Mouse (Mus musculus): ENCODE measurements around the gene Man2b1.
"Not testable (repeated sequence)": the region's sequence is repeated elsewhere in the genome, so short reads cannot be mapped to it uniquely, and the experiment has no call there.

Man2b1 gene

DNA sequence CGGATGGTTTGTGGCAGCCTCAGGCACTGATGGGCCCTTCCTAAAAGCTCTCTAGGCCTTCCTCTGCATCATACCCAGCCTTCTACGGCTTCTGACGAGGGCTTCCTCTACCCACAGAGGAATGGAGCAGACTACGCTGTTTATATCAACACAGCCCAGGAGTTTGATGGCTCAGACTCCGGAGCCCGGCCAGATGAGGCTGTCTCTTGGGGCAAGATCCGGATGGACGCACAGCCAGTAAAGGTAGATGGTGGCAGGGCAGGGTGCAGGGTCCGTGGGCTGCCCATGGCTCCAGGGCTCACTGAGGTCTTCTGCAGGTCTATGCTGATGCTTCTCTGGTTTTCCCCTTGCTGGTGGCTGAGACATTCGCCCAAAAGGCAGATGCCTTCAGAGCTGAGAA lies 8.5 kb upstream of the Man2b1 start:
- DNase-seq: no peak

DNA sequence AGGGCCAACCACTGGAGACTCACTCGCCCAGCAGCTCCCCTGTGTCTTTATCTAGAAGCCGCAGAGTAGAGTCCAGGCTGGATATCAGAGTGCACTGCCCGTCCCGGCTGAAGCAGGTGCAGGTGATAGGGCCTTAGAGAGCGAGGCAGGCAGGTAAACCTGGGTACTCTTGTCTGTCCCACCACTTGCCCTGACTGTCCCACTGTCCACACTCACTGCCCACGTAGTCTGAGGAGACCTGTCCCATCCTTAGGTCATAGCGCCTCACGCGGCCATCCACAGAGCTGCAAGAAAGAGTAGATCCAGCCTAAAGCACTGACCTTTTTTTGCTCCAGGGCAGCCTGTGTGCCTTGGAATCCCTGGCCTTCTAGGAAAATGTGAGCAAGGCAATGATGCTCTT lies 7.1 kb upstream of the Man2b1 start:
- no peak for DNase-seq

DNA sequence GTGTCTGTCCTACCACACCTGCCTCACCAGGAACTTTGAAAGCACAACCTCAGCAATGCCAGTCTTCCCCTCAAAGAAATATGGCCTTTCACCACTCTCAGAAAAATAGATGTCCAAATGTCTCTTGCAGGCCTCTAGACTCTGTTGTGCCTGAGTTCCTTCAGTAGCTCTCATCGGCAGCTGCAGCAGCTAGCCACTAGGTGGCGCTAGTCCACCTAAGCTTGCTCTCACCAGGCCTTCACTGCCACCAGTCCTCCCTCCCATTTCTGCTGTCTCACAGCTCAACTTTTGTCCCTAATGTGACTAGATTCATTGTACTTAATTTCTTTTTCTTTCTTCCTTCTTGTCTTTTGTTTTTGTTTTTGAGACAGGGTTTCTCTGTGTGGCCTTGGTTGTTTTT lies 6.1 kb upstream of the Man2b1 start:
- DNase-seq: peak; percentile 64 to 71

DNA sequence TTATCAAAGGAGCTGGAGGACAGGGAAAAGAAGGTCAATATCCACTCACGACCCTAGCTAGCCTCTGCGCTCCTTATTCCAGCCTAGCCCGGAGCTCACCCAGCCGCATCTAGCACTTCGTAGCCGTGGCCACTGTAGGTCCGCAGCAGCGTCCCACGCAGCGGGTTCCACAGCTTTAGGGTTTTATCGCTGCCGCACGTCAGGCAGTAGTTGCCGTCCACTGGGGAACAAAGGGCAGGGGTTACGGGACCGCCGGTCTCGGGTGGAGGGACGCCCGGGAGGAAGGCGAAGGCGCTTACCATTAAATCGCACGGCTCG lies 2.9 kb upstream of the Man2b1 start:
- peak in 1 of 2 experiments; percentile 49 for DNase-seq

DNA sequence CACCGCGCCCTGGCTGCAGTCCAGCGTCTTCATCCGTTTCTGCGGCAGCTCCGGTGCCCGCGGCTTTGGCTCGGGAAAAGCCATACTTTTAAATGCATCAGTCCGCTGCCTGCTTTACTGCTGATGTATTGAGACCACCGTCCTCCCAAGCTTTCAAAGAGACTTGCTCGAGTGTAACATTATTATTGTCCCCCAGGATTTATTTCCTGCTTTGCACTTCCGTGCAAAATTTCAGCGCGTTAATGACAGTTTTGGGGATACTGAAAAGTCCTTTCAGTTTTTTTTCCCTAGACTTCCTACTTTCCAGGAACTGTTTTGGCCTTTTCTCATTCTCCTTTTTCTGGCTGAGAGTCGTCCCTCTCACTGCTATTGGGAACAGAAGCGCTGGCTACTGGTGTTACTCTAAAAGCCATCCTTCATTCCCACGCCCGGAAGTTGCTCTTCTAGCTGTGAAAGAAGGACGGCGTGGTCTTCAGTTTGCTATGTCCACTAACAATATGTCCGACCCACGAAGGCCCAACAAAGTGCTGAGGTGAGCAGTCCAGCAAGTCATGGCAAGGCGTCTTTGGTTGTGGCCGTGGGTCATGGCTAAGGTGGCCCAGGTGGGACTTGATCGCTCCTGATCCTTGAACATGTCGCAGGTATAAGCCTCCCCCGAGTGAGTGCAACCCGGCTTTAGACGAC lies 2.4 kb upstream of the Man2b1 start, which contains the start of gene Wdr83os:
Gene Wdr83os, plus strand, starts transcription at position 209 of the 684 bp plus-strand sequence.
- DNase-seq: peak in 1 of 2 experiments; percentile 72

DNA sequence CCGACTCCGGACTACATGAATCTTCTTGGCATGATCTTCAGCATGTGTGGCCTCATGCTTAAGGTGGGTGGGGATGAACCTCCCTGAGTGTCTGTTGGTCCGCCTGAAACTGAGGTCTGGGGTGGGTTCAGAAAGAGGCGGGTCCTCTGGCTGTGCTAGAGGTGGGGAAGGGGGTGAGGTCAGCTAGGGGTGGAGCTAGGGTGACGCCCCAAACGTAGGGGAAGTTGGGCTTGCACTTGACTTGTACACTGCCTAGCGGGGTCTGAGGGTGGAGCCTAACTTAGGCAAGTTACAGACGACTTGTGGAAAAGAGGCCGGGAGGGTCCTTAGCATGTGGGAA lies 1.9 kb upstream of the Man2b1 start, which contains the start of gene Wdr83:
Gene Wdr83, minus strand, starts transcription at position 91 of the 340 bp plus-strand sequence.
- peak in 1 of 2 experiments; percentile 85 for DNase-seq

DNA sequence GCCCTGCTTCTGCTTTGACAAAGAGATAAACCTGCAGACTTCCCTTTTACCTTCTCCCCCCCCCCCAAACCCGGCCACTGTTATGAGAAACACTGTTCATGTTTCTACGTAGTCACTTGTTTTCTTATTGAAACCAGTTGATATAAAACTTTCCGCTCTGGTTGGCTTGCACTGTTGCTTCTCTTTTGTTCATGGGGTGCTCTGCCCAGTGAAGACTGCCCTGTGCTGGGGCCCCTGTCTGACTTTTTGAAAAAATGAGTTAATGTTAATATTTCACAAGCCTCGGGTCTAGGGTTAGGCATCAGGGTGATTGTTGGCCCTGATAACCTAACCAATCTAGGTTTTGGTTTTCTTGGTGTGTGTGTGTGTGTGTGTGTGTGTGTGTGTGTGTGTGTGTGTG lies 901 bp upstream of the Man2b1 start:
- not testable (repeated sequence) for DNase-seq

DNA sequence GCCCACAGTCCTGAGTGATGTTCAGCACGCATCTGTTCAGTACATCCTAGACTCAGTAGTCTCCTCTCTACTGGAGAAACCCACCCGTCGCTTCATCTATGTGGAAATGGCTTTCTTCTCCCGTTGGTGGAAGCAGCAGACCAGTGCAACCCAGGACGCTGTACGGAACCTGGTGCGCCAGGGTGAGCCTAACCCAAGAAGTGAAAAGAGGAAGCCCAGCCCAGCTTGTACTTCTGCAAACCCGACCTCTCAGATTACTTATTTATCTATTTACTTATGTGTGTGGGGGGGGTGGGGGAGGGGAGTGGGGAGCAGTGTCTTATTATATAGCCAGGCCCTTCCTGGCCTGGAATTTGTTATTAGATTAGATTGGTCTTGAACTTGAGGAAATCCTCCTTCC lies 1.6 kb downstream of the Man2b1 start:
- no peak for DNase-seq

DNA sequence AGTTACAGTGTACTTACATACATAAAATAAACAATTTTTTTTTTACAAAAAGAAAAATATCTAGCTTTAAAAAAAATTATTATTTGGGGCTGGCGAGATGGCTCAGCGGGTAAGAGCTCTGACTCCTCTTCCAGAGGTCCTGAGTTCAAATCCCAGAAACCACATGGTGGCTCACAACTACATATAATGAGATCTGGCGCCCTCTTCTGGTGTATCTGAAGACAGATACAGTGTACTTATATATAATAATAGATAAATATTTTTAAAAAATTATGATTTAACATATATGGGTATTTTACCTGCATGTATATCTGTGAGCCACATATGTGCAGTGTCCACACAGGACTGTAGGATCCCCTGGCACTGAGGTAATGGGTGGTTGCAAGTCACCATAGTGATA lies 3.2 kb downstream of the Man2b1 start:
- DNase-seq: no peak

DNA sequence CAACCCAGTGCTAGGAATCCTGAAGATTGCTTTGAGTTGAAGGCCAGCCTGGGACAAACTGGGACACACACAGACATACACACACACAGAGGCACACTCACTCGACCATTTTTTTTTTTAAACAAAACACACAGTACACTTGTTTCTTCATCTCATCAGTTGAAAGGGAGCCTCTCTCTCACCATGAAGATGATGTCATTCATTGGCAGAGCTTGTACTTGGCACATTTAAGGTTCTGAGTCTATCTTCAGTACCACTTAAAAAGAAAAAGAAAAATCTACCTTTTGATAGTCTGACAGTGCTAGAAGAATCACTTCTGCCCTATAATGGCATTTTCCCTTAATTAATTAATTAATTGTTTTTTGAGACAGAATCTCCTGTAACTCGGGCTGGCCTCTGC lies 5.7 kb downstream of the Man2b1 start:
- DNase-seq: no peak

DNA sequence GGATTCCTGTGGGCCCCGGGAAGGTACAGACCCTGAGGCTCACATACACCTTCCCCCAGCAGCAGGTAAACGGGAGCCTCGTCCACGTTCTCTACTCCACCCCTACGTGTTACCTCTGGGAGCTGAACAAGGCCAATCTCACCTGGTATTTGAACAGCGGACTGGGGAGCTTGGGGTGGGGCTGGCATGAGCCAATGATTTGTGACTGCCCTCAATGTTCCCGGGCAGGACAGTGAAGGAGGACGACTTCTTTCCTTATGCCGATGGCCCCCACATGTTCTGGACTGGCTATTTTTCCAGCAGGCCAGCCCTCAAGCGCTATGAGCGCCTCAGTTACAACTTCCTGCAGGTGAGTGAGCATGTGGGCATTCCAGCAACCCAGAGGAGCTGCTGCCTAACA lies 7.8 kb downstream of the Man2b1 start:
- no peak for DNase-seq

DNA sequence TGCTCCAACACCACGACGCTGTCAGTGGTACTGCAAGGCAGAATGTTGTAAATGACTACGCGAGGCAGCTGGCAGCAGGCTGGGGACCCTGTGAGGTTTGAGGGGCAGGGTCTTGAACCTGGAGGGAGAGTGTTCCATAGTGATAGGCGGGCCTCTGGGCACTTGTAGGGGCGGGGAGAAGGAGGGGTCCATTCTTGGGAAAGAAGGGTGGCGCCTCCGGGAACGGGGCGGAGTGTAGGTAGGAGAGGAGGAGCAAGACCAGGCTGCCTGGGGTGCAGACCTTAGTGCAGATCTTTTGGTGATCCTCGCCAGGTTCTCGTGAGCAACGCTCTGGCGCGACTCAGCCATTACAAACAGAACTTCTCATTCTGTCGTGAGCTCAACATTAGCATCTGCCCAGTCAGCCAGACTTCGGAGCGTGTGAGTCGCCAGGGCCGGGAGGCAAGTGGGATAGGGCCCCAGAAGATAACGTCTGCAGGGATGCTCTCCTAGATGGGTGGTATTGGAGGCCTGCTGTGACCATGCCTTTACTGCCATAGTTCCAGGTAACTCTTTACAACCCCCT lies 8.5 kb downstream of the Man2b1 start:
- no peak for DNase-seq

DNA sequence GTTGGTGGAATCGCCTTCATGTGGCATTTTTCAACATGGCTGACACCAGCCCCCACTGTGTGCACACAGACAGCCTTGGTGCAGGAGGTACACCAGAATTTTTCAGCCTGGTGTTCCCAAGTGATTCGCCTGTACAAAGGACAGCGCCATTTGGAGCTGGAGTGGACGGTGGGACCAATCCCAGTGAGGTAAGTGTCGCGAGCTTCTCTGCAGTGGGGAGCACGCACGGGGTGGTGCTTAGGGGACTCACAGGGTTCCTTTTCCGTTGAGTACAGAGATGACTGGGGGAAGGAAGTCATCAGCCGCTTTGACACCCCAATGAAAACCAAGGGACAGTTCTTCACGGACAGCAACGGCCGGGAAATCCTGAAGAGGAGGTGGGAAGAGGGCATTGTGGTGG lies 12.0 kb downstream of the Man2b1 start:
- no peak for DNase-seq

DNA sequence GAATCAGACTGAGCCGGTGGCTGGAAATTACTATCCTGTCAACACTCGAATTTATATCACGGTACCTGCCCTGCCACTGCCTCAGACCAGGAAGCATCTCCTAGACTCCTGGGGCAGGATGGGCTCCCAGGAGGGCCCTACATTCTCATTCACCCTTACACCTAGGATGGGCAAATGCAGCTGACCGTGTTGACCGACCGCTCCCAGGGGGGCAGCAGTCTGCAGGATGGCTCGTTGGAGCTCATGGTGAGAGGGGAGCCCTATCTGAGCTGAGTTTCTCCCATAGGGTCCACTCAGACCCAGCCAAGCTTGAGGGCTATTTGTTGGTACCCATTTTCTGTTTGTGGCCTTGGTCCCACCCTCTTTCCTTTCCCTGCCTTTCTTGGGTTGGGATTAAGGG lies 12.5 kb downstream of the Man2b1 start:
- no peak for DNase-seq

DNA sequence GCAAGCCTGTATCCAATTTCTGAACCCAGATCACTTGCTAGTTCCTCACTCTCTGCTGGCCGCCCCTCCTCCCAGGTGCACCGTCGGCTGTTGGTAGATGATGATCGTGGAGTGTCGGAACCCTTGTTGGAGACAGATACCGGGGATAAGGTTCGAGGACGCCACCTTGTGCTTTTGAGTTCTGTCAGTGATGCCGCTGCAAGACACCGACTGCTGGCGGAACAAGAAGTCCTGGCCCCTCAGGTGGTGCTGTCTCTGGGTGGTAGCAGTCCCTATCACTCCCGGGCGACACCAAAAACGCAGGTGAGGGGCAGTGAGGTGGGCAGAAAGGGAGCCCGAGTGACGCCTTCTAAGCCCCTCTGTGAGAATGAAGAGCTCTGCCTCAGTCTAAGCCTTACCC lies 13.1 kb downstream of the Man2b1 start:
- DNase-seq: no peak

DNA sequence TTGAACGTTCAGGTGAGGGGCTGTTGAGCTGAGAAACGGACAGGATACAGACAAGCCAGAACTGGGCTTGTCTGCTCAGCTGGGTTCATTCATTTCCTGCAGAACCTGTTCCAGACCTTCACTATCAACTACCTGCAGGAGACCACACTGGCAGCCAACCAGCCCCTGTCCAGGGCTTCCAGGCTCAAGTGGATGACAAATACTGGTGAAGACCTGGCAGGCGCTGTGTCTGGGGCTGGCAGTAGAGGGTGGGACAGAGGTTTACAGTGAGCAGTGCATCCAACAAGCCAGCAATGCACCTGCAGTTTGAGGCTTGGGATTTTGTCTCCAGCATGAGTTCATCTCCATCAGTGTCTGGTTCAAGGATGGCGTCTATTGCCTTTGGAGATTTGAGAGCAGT lies 13.8 kb downstream of the Man2b1 start:
- no peak for DNase-seq

DNA sequence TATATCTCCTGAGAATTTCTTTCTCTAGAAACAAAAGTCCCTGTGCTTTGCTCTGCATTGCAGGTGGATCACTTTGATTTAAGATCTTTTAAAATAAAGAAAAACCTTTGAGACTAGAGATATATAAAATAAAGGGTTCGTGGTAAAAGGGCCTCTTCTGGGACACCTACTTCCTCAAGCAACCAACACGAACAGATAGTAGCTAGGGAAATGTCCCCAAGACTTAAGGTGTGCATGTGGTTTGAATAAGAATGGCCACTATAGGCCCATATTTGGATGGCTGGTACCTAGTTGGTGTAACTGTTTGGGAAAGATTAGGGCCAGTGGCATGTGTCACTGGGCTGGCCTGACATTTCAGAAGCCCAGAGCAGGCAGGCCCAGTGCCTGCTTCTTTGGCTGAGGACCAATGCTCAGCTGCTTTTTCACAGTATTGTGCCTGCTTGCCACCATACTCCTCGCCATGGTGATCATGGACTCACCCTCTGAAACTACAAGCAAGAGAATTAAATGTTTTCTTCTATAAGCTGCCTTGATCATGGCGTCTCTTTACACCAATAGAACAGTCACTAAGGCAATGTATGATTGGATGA lies 17.1 kb downstream of the Man2b1 start:
- no peak for DNase-seq

DNA sequence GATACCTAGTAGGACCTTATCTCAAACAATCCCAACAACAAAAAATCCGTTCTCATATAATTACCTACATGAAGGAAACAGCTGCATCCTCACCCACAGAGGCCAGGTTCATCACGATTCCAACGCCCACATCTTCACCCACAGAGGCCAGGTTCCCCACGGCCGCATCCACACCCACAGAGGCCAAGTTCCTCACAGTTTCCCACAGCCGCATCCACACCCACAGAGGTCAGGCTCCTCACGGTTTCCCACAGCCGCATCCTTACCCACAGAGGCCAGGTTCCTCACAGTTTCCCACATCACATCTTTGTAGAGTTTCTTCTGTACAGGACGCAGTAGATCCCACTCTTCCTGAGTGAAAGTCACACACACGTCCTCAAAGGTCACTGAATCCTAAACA lies 30.2 kb downstream of the Man2b1 start:
- no peak for DNase-seq

DNA sequence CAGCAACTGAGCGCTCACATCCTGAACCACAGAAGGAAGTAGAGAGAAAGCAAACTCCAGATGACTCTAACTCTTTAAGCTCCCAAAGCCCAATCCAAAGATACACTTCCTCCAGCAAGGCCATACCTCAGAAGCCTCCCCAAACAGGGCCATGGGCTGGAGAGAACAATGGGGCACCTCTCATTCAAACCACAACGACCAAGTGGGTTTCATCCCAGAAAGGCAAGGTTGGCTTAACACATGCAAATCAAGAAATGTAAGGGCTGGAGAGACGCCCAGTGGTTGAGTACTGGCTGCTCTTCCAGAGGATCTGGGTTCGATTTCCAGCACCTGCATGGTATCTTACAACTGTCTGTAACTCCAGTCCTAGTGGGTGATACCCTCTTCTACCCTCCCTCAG lies 32.4 kb downstream of the Man2b1 start:
- no peak for DNase-seq

DNA sequence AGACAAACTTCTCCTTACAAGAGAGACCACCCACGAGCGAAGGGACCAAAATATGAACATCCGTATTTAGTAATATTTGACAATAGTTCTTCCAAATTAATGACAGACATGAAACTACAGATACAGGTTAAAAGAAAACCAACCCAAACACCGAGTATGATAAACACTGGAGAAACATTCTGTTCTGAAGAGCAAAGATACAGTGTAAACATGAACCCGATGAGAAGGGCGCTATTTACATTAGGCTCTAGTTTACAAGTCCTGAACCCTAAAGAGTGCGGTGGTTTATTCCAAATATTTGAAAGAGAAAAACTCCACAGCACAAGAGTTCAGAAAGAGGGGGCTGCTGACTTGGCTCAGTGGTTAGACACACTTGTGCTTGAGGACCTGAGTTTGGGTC lies 33.9 kb downstream of the Man2b1 start:
- DNase-seq: no peak

DNA sequence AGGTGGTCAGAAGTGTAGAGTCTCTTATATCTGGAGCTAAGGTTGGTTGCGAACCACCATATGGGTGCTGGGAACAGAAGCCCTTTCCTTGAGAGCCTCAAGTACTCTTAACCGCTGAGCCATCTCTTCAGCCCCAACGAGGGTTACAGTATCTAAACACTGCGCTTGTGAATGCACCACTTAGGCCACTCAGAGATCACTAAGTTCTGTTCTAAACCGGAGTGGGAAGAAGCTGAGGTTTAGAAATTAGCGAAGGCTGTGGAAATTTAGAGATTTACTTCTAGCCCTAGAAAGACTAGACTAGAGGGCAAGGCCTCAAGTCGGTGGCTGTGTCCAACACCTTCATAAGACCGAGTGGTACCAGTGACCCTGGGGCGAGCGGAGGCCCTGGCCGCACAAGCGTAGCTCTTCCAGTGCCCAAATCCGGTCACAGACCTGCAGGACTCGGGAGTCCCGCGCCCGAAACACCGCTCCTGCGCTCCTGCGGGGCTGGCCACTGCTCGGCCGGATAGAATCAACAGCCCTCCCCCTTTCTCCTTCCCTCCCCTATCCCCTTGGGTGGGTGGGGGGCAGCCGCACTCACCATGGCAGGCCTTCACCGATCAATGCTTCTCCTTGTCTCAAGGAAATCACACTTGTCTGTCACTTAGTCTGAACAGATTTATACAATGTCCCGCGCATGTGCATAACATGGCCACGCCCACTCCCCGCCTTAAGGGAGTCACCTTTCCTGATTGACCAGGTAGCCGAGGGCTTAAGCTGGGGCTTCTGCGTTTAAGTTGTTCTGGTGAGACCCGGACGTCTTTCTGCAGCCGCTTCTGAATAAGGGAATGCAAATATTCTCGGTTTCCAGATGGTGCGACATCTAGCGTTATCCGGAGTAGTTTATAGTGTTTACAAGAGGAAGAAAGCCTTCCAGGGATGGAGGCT lies 36.2 kb downstream of the Man2b1 start:
- DNase-seq: peak; percentile 16 to 19

DNA sequence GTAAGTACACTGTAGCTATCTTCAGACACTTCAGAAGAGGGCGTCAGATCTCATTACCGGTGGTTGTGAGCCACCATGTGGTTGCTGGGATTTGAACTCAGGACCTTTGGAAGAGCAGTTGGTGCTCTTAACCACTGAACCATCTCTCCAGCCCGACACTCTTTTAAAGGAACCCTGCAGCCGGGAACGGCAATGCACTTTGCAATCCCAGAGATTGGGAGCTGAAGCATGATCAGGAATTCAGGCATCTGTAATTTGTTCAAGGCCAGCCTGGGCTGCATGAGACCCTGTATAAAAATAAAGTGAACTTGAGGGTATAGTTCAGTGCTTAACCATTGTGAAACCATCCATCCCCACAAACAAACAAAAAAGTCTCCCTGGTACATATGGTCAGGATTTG lies 37.2 kb downstream of the Man2b1 start:
- DNase-seq: not testable (repeated sequence)

DNA sequence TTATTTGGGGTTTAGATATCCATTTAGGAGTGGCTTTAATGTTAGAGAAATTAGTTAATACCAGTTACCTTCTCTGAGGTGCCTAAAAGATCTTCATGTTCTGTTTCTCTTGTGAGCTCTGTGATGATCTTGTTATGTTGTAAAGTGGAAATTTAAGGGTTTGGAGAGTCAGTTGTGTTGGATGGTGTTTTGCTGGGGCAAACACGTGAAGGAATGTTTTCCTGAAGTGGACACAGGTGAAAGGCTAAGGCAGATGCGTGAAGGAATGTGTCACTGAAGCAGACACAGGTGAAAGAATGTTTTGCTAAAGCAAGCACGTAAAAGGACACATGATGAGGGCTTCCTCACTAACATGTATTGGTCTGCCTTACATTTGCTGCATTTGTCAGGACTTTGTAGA lies 39.9 kb downstream of the Man2b1 start, which contains the start of gene Zfp791:
Gene Zfp791, minus strand, starts transcription at position 101 of the 400 bp plus-strand sequence.
- DNase-seq: no peak

DNA sequence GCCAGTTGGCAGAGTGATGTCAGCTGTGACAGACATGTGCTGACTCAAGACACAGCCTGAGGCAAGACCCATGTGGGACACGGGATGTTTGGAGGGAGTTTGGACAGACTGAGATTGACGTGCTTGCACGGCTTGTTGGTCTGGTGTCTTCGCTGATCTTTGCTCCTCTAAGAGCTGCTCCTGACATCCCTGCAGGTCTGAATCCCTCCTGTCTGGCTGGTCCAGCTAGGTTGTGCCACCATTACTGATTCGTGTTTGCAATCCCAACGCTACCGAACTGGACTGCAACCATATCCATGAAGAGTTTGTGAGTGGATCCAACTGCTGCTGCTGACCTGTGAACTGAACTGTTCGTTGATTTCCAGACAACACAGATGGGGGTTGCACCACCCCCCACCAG lies 40.6 kb downstream of the Man2b1 start:
- DNase-seq: no peak
